Mouse (Mus musculus) testis, postnatal 10 days (tissue): Measurements from ENCODE around the gene Ctf2.

ENCODE experiments used
- DNase-seq: peaks from one replicate; pipeline ENCODE4 v3.0.0; 2021; ENCODE audit warnings: low spot score

Gene Ctf2

DNA sequence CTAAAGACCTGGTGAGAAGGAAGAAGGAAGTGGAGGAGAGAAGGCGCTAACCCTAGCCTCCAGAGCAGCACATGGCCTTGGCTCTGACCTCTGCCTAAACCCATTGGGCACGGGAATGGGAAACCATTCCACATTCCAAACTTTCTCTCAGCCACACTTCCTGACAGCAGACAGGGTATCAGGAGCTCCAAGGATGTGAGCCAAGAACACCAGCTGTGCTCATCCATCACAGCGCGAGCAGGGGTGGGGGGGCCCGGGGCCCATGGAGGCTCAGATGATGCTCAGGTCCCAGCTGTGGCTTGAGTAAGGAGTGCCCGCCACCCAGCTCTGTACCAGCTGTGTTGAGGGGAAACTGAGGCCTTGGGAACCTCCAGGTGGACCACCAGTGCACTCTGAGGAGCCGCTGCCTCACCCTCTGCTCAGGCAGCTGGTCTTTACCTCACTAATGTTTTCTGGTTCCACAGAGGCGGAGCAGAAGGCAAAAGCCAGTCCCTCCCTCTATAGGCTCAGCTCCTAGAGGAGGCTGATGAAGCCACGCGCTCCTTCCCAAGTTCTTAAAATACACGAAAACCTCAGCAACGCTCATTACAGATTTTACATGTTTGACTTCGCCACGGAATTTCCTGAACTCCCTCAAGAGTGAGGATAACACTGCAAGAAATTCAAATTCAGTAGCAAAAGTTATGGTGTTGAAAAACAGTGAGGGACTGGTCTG is 46.5 kb downstream of the Ctf2 start:
- DNase-seq: no peak

- peak; percentile 41 for DNase-seq
Observed at GRCm38 (mm10) chr7:127681888-127682553, 49.9 kb downstream of the Ctf2 start.

GRCm38 (mm10) chr7:127680541-127680940 is 51.4 kb downstream of the Ctf2 start:
- DNase-seq: no peak

DNA sequence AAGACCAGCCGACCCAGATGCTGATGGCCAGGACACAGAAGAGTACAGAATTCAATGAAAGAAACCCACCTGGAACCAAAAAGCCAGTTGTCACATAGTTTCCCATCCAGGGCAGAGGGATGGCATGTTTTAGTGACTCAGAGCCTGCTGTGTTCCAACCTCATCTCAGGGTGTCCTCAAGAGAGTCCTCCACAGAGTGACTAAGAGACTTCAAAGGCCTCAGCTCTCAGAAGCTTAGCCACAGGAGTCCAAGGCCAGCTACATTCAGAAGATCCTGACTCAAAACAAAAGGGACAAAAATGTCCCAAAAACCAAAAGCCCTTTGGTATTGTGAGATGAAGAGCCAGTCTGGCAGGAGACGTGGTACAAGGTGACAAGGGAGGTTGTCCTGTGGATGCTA is 53.2 kb downstream of the Ctf2 start:
- DNase-seq: no peak

DNA sequence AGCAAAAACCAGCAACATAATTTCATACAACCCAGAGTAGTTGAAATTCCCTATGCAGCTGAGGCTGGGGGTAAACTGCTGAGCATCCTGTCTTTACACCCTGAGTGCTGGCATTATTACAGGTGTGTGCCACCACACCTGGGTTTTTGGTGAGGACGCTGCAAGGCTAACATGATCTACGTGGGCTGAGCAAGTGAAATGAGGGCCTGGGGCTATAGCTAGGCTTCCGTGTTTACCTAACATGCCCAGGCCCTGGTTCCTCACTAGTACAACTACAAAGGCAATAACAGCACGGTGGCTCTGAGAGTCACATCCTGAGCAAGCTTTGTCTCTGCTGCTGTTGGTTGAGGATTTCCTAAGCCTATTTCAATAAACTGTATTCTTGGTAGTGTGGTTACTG is 54.4 kb downstream of the Ctf2 start:
- no peak for DNase-seq

DNA sequence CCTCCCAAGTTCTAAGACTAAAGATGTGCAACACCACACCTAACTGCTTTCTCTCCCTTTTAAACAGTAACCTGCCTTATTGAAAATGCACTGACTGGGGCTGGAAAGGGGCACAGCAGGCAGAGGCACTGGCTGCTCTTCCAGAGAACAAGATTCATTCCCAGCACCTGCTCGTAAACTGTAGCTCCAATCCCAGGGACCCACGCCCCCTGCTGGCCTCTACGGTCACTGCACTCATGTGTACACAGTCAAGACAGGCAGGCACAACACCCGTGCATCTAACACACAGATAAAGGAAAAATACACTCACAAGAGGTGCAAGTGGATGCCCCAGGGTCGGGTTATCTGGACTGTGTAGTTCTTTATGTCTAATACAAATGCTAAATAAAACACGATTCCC is 54.9 kb downstream of the Ctf2 start:
- DNase-seq: peak; percentile 81

DNA sequence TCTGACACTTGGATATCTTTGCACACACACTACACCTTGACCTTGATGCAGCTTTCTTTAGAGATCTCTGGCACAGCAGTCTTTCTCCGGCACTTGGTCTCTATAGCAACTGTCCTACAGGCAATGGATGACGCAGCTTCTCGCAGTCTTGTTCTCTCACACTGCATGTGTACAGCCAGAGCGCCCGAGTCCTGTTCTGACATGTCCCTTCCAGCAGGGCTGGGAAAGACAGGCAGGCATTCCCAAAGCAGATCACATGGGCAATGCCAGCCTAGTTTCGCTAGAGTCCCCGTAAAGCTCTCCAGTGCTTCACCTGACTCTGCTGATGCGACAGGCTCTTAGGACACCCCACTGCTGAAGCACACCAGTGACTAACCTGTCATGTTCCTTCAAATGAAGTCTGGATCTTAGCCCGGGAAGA is 56.6 kb downstream of the Ctf2 start:
- DNase-seq: no peak

GRCm38 (mm10) chr7:127674977-127675376 is 57.0 kb downstream of the Ctf2 start:
- peak; percentile 94 for DNase-seq

GRCm38 (mm10) chr7:127672776-127673175 is 59.2 kb downstream of the Ctf2 start:
- DNase-seq: no peak

- no peak for DNase-seq
Observed at GRCm38 (mm10) chr7:127671880-127672774, 59.8 kb downstream of the Ctf2 start.
